Mouse (Mus musculus): ENCODE measurements around the gene Adrm1. TPM values are rescaled to one million over a fixed set of nuclear protein-coding genes. Genes with fewer than 3 reads are reported as not detected.

Gene Adrm1
- total RNA-seq, 4 experiments from 2014 or later: 107 to 109 (median 108) TPM

DNA sequence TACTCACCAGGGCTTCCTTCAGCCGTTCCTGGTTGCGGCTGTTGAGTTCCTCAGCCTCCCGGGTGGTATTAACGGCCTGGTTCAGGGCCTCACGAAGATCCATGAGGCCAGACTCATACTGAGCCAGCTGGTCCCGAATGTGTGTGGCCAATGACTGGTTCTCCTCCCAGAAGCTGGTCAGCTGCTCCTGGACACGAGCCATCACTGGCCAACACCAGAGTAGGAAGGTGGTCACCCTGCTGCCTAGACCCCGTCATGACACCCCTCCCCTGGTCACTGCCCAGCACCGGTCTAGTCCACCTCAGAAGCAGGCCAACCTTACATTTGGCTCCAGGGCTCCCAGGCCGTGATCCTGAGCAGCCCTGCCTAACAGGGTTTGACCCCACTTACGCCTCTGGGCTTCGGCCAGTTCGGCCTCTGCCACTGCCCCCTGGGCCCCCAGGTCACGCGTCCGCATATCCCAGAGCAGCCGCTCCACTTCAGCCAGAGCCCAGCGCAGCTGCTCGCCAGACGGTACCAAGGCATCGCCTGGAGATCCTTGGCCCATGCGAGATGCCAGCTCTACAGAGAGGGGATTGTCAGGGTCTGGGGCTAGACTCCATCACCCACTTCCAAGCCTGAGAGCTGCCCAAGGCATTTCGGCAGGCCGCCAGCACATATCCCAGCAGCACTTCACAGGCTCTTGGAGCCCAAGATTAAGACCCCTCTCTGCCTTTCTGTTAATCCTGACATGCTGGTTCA lies 12.9 kb downstream of the Adrm1 start:
- no peak for DNase-seq (ENCODE audit: low spot score in 2 of 2)

DNA sequence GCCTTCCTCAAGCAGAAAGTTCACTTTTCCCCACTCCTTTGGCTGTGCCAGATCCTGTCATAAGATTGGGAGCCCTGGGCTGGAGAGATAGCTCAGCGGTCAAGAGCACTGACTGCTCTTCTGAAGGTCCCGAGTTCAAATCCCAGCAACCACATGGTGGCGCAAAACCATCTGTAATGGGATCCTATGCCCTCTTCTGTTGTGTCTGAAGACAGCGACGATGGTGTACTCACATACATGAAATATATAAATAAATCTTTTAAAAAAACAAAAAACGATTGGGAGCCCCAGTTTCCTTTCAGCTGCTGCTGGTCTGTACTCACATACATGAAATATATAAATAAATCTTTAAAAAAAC lies 13.4 kb downstream of the Adrm1 start:
- no peak for DNase-seq (ENCODE audit: low spot score in 2 of 2)

- DNase-seq (ENCODE audit: low spot score in 2 of 2): no peak
These were observed 14.4 kb downstream of the Adrm1 start for GRCm38 (mm10) chr2:180185686-180186085.

- DNase-seq (ENCODE audit: low spot score in 2 of 2): no peak
These were observed 16.1 kb downstream of the Adrm1 start for GRCm38 (mm10) chr2:180187362-180187761.

DNA sequence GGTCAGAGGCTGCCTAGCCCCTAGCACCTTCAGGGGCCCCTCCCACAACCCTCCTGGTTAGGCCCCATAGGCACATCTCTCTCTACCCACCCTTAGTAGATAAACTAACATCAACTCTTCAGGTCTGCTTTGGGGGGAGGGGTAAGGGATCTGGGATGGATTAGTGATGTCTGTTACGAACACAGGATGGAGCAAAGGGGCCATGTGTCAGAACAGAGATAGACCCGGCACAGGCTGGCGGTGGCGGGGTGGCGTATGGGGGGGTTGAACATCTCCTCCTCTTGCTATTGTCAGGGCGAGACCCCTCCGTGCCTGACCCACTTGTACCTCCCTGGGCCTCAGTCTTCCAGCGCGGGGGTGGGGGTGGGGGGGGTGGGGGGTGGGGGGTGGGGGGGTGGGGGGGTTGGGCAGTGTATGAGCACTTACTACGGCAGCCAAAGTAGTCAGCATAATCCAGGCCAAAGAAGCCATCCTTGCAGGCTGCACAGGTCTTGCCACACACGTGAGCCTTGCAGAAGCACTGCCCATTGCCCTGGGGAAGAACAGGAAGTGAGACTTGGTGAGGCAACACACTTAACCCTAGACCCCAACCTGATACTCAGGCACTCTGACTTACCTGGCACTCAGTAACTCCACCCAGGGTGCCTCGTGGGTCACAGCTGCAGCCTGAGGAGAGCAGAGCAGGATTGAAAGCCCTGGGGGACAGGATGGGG lies 25.5 kb downstream of the Adrm1 start:
- no peak for DNase-seq (ENCODE audit: low spot score in 2 of 2)

GRCm38 (mm10) chr2:180197323-180198037 lies 26.2 kb downstream of the Adrm1 start:
- no peak for DNase-seq (ENCODE audit: low spot score in 2 of 2)

DNA sequence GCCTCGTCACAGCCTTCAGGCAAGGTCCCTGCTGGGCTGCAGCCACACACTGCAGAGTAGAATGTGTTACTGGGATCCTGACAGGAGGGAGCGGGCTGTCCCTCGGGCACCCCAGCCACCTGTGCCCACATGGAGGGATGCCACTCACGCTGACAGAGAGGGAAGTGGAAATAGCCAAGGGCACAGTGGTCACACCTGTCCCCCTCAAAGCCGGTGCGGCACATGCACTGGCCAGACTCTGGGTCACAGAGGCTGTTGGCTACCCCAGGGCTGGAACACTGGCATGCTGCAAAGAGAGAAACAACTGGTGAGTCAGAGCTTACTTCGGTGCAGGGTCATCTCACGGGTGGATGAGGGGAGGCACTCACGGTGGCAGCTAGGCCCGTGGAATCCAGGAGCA lies 27.5 kb downstream of the Adrm1 start:
- DNase-seq (ENCODE audit: low spot score in 2 of 2): no peak

DNA sequence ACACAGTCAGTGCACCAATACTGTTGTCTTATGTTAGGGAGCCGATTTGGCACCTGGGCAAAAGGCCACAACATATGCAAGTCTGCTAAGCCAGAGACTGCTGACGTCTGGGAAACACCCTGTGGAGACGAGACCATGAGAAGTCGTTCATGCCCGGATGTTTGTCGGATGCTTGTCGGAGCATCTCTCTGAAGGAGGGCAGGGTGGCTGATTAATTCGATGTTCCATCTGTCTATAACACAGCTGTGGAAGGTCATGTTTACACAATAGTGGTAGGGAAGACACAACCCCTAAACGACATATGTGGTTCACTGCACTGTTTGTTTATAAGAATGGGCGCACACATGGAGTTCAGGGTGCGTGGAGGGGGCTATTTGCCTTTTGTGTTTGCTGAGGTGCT lies 29.4 kb downstream of the Adrm1 start:
- DNase-seq (ENCODE audit: low spot score in 2 of 2): no peak

DNA sequence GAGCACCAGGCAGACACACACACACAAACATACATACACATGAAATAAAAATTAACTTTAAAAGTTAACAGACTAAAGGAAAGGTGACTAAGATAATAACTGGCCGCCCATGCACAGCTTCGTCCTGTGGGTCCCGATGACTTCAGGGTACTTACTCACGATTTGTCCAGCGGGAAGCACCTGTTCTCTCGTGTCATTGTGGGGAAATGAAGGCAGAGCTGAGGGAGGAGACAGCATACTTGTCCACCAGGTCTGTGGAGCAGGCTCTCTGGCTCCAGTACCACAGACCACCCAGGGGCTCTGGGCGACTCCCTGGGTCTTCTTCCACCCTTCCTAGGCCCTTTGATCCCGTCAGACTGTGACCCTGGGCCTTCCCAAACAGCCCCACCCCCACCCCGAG lies 30.0 kb downstream of the Adrm1 start:
- no peak for DNase-seq (ENCODE audit: low spot score in 2 of 2)

GRCm38 (mm10) chr2:180202263-180202662 lies 31.0 kb downstream of the Adrm1 start:
- DNase-seq (ENCODE audit: low spot score in 2 of 2): no peak

DNA sequence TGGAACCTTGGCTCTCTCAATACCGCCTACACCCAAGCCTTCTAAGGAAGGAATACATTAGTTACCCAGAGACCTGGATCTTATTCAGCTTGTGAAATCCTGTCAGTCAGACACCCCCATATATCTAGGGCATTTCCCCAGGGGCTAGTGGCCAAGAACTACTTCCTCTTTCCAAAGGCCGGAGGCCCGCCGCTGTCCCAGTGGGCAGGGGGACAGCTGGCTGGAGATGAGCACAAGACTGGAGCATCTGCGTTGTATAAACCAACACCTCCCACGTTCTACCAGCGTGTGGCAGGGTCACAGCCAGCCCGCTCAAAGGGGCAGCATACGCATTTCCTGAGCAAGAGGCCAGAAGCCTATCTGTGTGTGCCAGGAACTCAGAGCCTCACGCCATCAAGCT lies 31.5 kb downstream of the Adrm1 start:
- DNase-seq (ENCODE audit: low spot score in 2 of 2): no peak

GRCm38 (mm10) chr2:180204501-180204900 lies 33.2 kb downstream of the Adrm1 start:
- no peak for DNase-seq (ENCODE audit: low spot score in 2 of 2)

- no peak for DNase-seq (ENCODE audit: low spot score in 2 of 2)
These were observed 34.0 kb downstream of the Adrm1 start for GRCm38 (mm10) chr2:180205083-180205955.

DNA sequence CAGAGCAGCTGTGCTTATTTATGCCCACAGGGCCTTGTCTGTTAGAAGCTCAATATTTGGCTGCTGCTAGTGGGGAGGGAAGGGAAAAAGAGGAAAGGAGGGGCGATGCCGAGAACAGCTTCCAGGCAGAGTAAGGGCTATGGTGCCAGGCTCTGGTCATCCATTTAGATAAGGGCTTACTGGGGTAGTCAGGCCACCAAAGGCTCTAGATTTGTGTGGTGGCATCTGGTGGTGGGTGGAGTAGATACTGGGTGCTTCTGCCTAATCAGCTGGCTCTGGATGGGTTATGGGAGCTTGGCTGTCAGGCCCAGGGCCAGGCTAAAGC lies 34.6 kb downstream of the Adrm1 start:
- DNase-seq (ENCODE audit: low spot score in 2 of 2): no peak

DNA sequence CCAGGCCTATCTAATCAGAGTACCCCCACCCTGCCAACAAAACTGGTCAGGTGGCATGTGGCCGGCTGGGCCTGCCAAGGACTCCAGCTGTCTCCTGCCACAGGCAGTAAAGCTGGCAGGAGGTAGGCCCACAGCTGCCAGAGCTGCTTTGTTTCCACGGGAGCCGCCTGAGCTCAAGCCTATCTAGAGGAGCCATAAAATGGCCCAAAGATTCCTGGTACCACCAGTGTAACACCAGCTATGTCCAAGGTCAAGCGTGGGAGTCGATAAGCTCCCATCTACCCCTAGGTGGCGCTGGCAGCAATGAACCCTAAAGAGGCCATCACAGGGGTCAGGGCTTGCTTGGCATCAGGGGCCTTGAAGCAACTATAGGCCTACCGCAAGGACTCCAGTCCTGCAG lies 36.6 kb downstream of the Adrm1 start:
- DNase-seq (ENCODE audit: low spot score in 2 of 2): no peak

DNA sequence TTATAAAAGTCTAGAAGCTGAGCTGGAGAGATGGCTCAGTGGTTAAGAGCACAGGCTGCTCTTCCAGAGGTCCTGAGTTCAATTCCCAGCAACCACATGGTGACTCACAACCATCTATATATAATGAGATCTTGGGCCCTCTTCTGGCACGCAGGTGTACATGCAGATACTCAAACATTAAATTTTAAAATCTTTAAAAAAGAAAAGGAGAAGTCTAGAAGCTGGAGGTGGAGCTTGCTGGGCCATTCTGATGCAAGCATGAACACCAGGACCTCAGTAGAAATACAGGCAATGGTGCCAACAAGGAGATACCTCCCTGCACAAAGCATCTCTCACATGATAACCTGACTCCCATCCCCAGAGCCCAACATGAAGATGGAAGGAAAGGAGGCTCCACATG lies 37.7 kb downstream of the Adrm1 start:
- no peak for DNase-seq (ENCODE audit: low spot score in 2 of 2)

GRCm38 (mm10) chr2:180212255-180212654 lies 41.0 kb downstream of the Adrm1 start:
- no peak for DNase-seq (ENCODE audit: low spot score in 2 of 2)

DNA sequence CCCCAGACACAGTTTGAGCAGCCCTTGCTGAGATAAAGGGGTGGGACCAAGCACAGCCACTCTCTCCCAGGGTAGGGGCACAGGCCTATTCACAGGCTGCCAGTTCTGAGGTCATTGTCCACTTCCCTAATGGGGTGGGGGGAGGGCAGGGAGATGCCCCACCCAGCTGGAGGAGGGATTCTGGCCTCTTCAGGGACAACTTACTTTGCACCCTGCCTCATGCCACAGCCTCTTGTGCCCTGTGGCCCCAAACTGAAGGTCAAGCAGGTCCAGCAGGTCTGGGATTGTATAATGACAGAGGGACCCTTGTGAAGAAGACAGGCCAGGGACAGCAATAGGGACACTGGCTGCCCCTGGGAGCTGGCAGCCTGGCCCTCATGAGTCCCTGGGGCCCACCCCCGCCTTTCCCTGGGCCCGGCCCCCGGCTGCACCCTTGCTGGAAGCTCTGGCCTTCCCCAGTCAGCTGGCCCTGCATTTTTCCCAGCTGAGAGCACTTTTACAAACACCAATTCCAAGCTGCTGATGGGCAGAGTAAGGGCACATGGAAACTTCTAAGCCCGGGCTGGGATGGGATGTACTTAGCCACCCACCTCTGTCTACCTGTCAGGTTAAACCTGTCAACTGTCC lies 43.2 kb downstream of the Adrm1 start:
- DNase-seq (ENCODE audit: low spot score in 2 of 2): no peak

DNA sequence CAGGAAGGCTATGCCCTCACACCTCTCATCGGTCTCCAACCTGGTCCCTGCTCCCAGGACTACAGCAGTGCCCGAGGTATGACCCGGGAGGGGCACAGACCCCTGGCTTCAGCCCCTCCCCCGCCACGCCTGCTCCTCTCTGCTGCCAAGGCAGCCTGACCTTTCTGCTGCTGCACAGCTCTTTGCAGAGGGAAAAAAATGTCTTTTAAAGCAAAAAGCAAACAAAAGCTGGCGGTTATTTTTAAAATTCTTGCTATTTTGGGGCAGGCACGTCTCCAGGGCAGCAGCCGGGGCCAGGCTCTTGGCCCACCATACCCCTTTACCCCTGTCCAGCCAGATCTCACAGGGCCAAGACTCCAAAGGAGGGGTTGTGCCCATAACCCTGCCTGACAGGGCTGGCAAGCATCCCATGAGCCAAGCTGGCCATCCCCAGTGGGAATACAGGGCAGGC lies 43.8 kb downstream of the Adrm1 start:
- no peak for DNase-seq (ENCODE audit: low spot score in 2 of 2)

DNA sequence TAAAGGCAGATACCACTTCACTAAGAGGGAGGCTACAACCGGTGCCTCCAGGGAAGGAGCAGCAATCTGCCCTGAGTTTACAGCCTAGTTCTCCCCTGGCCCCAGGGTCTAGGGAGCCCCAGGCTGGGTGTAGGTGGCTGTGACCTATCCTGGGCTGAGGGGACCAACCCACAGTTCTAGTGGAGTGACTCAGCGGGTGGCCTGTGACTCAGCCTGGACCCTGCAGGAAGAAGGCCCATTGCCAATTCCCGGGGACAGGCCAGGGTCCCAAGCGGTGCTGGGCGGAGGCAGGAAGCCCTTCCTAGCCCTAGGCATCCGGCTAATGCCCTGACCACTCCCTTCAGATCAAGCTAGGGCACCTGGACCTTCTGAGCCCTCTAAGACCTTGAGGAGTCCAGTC lies 44.7 kb downstream of the Adrm1 start:
- DNase-seq (ENCODE audit: low spot score in 2 of 2): no peak

GRCm38 (mm10) chr2:180216921-180217320 lies 45.6 kb downstream of the Adrm1 start:
- DNase-seq (ENCODE audit: low spot score in 2 of 2): no peak
